Mouse (Mus musculus) layer of hippocampus, postnatal 36 days (tissue): ENCODE results near the gene Olfr649. TPM values are rescaled to one million over a fixed set of nuclear protein-coding genes. Genes with fewer than 3 reads are reported as not detected.

Source experiments
- total RNA-seq, 2 experiments: library from RNA; stranded (reverse); gene quantifications; 2 replicates each; pipeline ENCODE4 v1.2.3; 2021

The Olfr649 gene
- total RNA-seq, 2 experiments from 2014 or later: not detected

Other genes with a start within 250 kb of the Olfr649 start
- gene Olfr635, start 224.8 kb downstream of the Olfr649 start, total RNA-seq: under 1 TPM; 0.10 to 0.13 TPM
- not detected for gene Olfr638, start 197.2 kb downstream of the Olfr649 start, total RNA-seq
- under 1 TPM; 0.08 to 0.17 TPM for gene Olfr639, start 178.7 kb downstream of the Olfr649 start, total RNA-seq
- not detected for gene Olfr640, start 170.4 kb downstream of the Olfr649 start, total RNA-seq
- gene Olfr641, start 160.5 kb downstream of the Olfr649 start, total RNA-seq: not detected
- gene Olfr642, start 143.3 kb downstream of the Olfr649 start, total RNA-seq: not detected
- gene 4930516K23Rik, start 134.5 kb downstream of the Olfr649 start, total RNA-seq: not detected
- gene Olfr644, start 124.1 kb downstream of the Olfr649 start, total RNA-seq: not detected
- not detected for gene Olfr645, start 110.5 kb downstream of the Olfr649 start, total RNA-seq
- gene Olfr646, start 91.1 kb downstream of the Olfr649 start, total RNA-seq: under 1 TPM in 1 of 2 experiments, not detected in 1; 0.13 TPM
- gene Ubqln5, start 66.2 kb downstream of the Olfr649 start, total RNA-seq: not detected
- gene Olfr643, start 58.6 kb downstream of the Olfr649 start, total RNA-seq: not detected
- not detected for gene Ubqln3, start 52.7 kb downstream of the Olfr649 start, total RNA-seq
- not detected for gene Ubqlnl, start 45.4 kb downstream of the Olfr649 start, total RNA-seq
- gene Olfm5, start 31.2 kb downstream of the Olfr649 start, total RNA-seq: not detected
- gene Olfr648, start 12.6 kb downstream of the Olfr649 start, total RNA-seq: under 1 TPM; 0.27 to 0.30 TPM
- under 1 TPM in 1 of 2 experiments, not detected in 1; 0.22 TPM for gene Trim6, start 22.8 kb upstream of the Olfr649 start, total RNA-seq
- 1 to 10 TPM; 1.4 to 2.2 TPM for gene Trim34a, start 48.5 kb upstream of the Olfr649 start, total RNA-seq
- under 1 TPM; 0.47 to 0.68 TPM for gene Trim5, start 92.1 kb upstream of the Olfr649 start, total RNA-seq
- gene Trim12a, start 119.5 kb upstream of the Olfr649 start, total RNA-seq: 1 to 10 TPM; 1.8 to 2.5 TPM
- gene Trim34b, start 133.5 kb upstream of the Olfr649 start, total RNA-seq: not detected
- 1 to 10 TPM; 1.4 to 1.8 TPM for gene Trim12c, start 157.4 kb upstream of the Olfr649 start, total RNA-seq
- gene Trim30b, start 173.9 kb upstream of the Olfr649 start, total RNA-seq: not detected
- under 1 TPM in 1 of 2 experiments, not detected in 1; 0.20 TPM for gene Trim30c, start 204.9 kb upstream of the Olfr649 start, total RNA-seq